Mouse (Mus musculus) bone marrow macrophage, adult 2 months (primary cell): ENCODE measurements around the gene Atf6b. TPM values are rescaled to one million over a fixed set of nuclear protein-coding genes. Genes with fewer than 3 reads are reported as not detected.
A peak's percentile ranks its signal among the peaks of the same experiment; 100 is the strongest.

Experiments
- H3K27ac ChIP-seq: 2 replicates; pipeline ENCODE4 v1.5.1; 2012; ENCODE audit warnings: low read depth, low read length; ENCODE audit not compliant: insufficient read depth
- H3K4me1 ChIP-seq: 2 replicates; pipeline ENCODE4 v1.6.1; 2012; ENCODE audit warnings: low read length; ENCODE audit not compliant: control insufficient read depth, insufficient read depth
- H3K4me3 ChIP-seq: 2 replicates; pipeline ENCODE4 v1.5.1; 2012; ENCODE audit warnings: mild to moderate bottlenecking, low read length, moderate library complexity; ENCODE audit not compliant: insufficient read depth
- CTCF ChIP-seq: IDR thresholded peaks from 2 replicates; pipeline ENCODE4 v1.5.1; 2012; ENCODE audit warnings: low read depth, mild to moderate bottlenecking, low read length, moderate library complexity
- POLR2A ChIP-seq: IDR thresholded peaks from 2 replicates; pipeline ENCODE4 v1.6.1; 2012; ENCODE audit warnings: mild to moderate bottlenecking, low read depth, low read length, borderline replicate concordance
- polyA plus RNA-seq: library from polyadenylated mRNA; stranded (reverse); fragments of >200 nt; gene quantifications from 2 replicates; pipeline ENCODE4 v1.2.4, GENCODE M21; 2012; ENCODE audit not compliant: missing spikeins, insufficient read depth, insufficient read length

The Atf6b gene
- polyA plus RNA-seq, 1 experiment, result 62.7 TPM

DNA sequence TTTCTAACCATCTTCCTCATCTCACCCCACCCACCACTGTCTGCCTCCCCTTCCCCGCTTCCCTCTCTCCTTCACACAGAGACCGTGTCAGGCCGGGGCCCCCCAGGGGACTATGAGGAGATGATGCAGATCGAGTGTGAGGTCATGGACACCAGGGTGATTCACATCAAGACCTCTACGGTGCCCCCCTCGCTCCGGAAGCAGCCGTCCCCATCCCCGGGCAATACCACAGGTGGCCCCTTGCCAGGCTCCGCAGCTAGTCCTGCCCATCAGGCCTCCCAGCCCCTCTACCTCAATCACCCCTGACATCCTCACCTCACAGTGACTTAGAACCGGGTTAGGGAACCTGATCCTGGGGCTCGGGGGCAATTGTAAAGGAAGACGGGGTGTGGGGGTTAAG lies 7.4 kb downstream of the Atf6b start:
- Histone ChIP-seq H3K27ac (no peak overlapping the region), H3K4me3 (no peak overlapping the region), H3K4me1 (peaks cover 17% of the 10 kb centered on the region)
- no peak for TF ChIP-seq CTCF
- no peak for TF ChIP-seq POLR2A

GRCm38 (mm10) chr17:34655160-34655559 lies 8.2 kb downstream of the Atf6b start:
- Histone ChIP-seq H3K27ac (no peak overlapping the region), H3K4me1 (peaks cover 11% of the 10 kb centered on the region), H3K4me3 (no peak overlapping the region)
- TF ChIP-seq CTCF (no peak), POLR2A (no peak)

- no peak overlapping the region for H3K27ac ChIP-seq
- TF ChIP-seq CTCF, result no peak
- no peak for TF ChIP-seq POLR2A
- H3K4me1 ChIP-seq, result peaks cover 11% of the 10 kb centered on the region
- no peak overlapping the region for H3K4me3 ChIP-seq
Measured at GRCm38 (mm10) chr17:34655581-34655991, 8.6 kb downstream of the Atf6b start.

DNA sequence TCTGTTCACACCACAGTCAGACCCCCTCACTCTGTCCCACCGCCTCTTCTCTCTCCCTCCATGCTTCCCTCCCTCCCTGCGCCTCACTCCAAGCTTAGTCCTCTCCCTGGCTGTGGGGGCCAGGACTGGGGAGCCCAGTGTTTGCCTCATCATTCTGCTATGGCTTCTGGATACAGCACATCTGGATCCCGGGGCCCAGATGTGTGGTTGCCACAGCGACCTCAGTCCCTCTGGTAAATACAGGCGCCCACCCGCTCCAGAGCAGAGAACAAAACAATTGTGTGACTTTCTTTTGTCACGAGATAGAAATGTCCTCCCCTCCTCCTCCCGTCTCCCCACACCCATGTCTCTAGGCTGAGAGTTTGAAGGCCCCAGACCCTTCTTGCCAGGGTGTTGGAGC lies 9.7 kb downstream of the Atf6b start:
- no peak overlapping the region for H3K4me3 ChIP-seq
- peaks cover 14% of the 10 kb centered on the region for H3K4me1 ChIP-seq
- no peak for TF ChIP-seq CTCF
- no peak for TF ChIP-seq POLR2A
- H3K27ac ChIP-seq, result no peak overlapping the region

- TF ChIP-seq CTCF (no peak), POLR2A (no peak)
- Histone ChIP-seq H3K4me1 (peaks cover 14% of the 10 kb centered on the region), H3K4me3 (no peak overlapping the region), H3K27ac (no peak overlapping the region)
Measured at GRCm38 (mm10) chr17:34657271-34657670, 10.3 kb downstream of the Atf6b start.

DNA sequence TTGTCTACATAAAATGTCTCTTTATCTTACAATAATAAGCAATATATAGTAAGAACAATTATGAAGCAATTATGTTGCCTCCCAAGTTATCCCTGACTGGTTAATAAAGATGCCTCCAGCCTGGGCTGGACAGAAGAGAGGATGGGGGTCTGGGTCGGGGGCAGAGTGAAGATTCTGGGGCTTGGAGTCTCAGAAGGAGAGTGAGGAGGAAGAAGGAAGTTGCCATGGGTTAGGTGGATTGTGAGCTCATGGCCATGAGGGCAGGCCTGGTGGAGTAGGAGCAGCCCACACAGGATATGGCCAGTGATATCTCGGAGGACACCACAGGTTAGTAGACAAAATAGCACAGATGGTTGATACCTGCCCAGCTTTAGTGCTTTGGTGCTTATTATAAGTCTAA lies 11.2 kb downstream of the Atf6b start:
- Histone ChIP-seq H3K4me1 (peaks cover 14% of the 10 kb centered on the region), H3K4me3 (no peak overlapping the region), H3K27ac (no peak overlapping the region)
- TF ChIP-seq CTCF (no peak), POLR2A (no peak)

GRCm38 (mm10) chr17:34658591-34658990 lies 11.6 kb downstream of the Atf6b start:
- no peak for TF ChIP-seq POLR2A
- no peak for TF ChIP-seq CTCF
- Histone ChIP-seq H3K4me3 (no peak overlapping the region), H3K4me1 (peaks cover 14% of the 10 kb centered on the region), H3K27ac (no peak overlapping the region)

DNA sequence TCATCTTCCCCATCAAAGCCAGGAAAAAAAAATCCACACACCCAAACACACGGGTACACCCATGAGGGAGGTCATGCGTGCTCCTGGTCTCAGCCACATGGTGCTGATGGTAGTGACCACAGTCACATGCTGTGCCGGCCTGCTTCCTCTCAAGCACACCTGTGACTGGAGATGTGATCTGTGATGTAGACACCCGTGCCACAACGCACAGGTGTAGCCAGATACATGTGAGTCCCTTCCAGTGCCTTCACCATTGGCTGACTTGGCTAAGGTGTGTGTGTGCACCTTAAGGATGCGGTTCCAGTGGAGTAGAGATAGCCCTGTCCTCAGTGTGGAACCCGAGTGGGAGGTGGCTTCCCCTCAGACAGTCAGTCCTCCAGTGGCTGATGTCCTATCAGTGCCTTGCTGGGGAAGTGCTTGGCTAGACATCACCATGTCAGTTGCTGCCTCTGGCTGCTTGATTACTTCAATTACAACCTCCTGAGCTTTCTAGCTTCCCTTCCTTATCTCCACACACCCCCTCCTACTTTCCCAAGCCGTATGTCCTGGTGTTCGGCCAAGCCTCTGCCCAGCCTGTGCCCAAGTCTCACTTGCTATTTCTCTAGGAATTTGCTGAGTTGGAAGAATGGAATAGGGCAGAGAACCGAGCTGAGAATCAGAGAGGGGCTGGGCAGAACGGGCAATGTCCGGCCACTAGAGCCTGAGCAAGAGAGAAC lies 12.4 kb downstream of the Atf6b start:
- H3K4me3 ChIP-seq, result no peak overlapping the region
- H3K4me1 ChIP-seq, result peaks cover 14% of the 10 kb centered on the region
- TF ChIP-seq POLR2A (0 out of 2 replicates have a peak, but pooled peaks have one; percentile 5), CTCF (no peak)
- no peak overlapping the region for H3K27ac ChIP-seq

DNA sequence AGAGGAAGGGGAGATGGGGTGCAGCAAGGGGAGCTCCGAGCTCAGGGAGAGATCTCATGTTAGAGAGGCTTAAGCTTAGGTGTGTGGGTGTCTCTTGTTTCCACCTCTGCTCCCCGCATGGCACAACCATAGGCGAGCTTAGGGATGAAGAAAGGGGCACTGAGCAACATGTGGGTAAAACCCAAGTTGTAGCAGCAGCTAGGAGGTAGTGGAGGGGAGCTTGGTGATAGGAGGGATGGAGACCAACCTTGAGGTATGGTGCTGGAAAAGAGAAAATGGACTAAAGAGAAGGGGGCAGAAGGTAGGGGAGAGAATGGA lies 12.9 kb downstream of the Atf6b start:
- H3K4me1 ChIP-seq, result peaks cover 14% of the 10 kb centered on the region

GRCm38 (mm10) chr17:34660259-34660820 lies 13.4 kb downstream of the Atf6b start:
- H3K27ac ChIP-seq, result no peak overlapping the region
- H3K4me1 ChIP-seq, result peaks cover 10% of the 10 kb centered on the region
- TF ChIP-seq POLR2A, result no peak
- no peak for TF ChIP-seq CTCF
- H3K4me3 ChIP-seq, result no peak overlapping the region

More for the DNA sequence above, 12.9 kb downstream of the Atf6b start:
- no peak overlapping the region for H3K27ac ChIP-seq
- TF ChIP-seq POLR2A (no peak), CTCF (no peak)
- H3K4me3 ChIP-seq, result no peak overlapping the region

DNA sequence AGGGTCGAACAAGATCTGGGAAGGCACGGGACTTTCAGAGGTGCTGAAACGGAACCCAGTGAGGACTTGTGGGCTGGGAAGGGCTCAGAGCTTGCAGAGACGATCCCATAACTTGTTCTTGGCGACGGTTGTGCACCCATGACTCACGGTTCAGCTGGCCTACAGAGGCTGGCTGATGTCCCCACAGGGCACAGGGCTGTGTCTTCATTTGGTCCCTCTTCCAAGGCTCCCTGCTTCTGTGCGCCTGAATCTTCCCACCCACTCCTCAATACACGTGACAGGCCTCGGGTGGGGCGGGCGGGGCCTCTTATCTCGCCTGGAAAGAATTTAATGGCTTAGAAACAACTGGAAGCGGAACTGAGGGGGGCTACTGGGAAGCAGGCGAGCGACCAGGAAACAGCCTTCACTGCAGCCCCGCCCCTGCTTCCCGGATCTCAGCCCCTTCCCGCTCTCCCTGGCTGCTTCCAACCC lies 14.2 kb downstream of the Atf6b start:
- Histone ChIP-seq H3K27ac (no peak overlapping the region), H3K4me3 (0 out of 2 replicates have a peak overlapping the region, but pooled peaks have one; percentile 3), H3K4me1 (peaks cover 7% of the 10 kb centered on the region; the same call in 1 of the 2 replicates)
- TF ChIP-seq POLR2A (no peak), CTCF (no peak)
